Mouse (Mus musculus) megakaryocyte progenitor cell, adult 5-6 weeks (primary cell): ENCODE data around the gene Nrip1. TPM values are rescaled to one million over a fixed set of nuclear protein-coding genes. Genes with fewer than 3 reads are reported as not detected.
A peak's percentile ranks its signal among the peaks of the same experiment; 100 is the strongest.

Experiments used
- ATAC-seq: replicated peaks from 2 replicates; pipeline ENCODE4 v1.8.0; 2016; ENCODE audit warnings: mild to moderate bottlenecking, moderate TSS enrichment, inconsistent platforms; ENCODE audit not compliant: poor library complexity
- total RNA-seq, 2 experiments: library from RNA; stranded (forward) in 1 of 2; stranded (reverse) in 1 of 2; fragments of 157-497, 149-512 nt in 1 of 2; fragments of 200-1000 nt in 1 of 2; gene quantifications; 2 replicates each; pipeline versions ENCODE4 v1.2.3 to v1.2.4; 2015 to 2017

Gene Nrip1
- total RNA-seq (2015): 18.5 and 24.2 TPM in 2 replicates
- total RNA-seq (2017): 11.0 and 14.3 TPM in 2 replicates

DNA sequence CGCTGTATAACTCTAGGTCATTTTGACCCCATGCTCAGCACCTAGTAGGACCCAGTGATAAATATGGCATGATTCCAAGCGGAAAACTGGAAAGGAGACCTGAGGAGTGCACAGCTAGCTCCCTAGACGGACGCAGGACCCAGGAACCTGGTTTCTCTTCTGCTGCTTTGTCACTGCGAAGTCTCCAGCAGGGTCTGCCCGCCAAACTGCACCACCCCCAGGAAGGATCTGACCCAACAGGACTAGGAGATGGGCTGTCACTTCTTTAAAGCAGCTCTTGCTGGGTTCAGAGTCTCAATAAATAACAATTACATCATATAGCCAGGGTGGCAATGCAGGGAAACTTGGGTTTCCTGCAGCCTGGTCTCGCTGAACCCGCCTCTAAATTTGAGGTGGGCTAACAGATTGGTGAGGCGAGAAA is at the start of gene Nrip1:
Nrip1 (minus strand) TSS at position 157 of the 421 bp plus-strand sequence.
- peak; percentile 26 for ATAC-seq

- ATAC-seq: peak; percentile 39; the same call in 1 of the 2 replicates
These were observed 48.9 kb upstream of the Nrip1 start for GRCm38 (mm10) chr16:76422531-76422930.

DNA sequence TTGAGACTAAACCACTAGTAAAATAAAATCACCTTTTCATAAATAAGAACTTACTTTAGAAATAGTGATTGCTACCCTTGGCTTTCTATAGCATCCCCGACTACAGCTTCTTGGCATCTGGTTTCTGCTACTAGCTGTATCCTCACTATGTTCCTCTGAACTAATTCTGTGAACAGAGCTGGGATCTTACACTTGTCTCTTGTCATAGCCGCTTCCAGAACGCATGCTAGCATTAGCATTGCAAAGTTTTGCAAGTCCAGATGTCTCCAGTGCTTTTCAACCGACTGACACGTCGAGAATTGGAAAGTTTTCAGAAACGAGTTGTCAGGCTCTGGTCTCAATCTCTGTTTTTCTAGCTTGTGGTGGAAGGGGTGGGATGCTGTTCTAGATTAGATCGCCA is 46.2 kb upstream of the Nrip1 start:
- ATAC-seq: no peak

GRCm38 (mm10) chr16:76416477-76416876 is 42.9 kb upstream of the Nrip1 start:
- no peak for ATAC-seq

DNA sequence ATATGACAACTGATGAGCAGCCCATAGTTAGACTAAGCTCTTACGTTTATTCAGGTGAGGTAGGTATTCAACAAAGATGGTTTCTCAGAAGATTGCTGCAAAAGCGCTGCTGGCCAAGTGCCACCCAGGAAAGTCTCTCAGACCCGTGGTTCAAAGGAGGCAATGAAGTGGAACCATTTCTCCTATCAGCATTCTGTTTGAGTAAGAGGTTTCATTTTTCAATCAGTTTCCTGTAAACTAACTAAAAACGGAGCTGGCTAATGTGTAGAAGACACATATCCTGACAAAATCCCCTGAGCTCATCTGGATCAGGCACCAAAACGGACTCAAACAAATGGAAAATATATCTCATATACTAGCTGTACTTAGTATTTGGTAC is 42.4 kb upstream of the Nrip1 start:
- ATAC-seq: no peak

GRCm38 (mm10) chr16:76415407-76416059 is 41.9 kb upstream of the Nrip1 start:
- ATAC-seq: no peak

GRCm38 (mm10) chr16:76414528-76414927 is 40.9 kb upstream of the Nrip1 start:
- ATAC-seq: no peak

DNA sequence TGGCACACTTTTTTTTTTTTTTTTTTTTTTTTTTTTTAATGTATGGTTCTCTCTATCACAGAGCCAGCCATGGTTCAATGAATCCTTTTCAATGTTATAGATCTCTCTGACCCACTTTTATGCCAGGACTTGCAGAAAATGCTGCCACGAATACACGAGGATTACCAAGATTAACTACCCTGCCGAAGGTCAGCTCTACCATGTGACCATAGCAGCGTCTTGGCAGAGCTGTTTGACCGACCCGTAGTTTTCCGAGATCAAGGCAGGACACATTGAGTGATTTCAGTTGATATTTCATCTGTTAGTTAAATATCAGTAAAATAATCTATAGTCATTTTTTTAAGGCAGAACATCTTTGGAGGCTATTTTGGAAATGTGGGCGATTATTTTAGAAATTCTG is 40.0 kb upstream of the Nrip1 start:
- no peak for ATAC-seq

DNA sequence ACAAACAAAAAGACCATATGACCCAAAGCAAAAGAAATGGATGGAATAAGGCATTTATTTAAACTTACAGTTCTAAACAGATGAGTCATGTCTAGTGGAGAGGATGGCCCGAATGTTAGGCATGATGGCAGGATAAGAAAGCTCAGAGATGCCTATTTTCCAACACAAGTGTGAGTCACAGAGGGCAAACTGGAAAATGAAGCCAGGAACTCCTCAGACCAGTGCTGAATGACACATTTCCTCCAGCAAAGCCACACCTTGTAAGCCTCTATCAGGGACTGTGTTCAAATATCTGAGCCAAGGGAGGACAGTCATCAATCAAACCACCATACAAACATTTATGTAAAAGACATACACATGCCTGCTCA is 35.7 kb upstream of the Nrip1 start:
- 0 out of 2 replicates have a peak, but pooled peaks have one; percentile 29 for ATAC-seq

- 0 out of 2 replicates have a peak, but pooled peaks have one; percentile 26 for ATAC-seq
These were observed 35.2 kb upstream of the Nrip1 start for GRCm38 (mm10) chr16:76408696-76409354.

DNA sequence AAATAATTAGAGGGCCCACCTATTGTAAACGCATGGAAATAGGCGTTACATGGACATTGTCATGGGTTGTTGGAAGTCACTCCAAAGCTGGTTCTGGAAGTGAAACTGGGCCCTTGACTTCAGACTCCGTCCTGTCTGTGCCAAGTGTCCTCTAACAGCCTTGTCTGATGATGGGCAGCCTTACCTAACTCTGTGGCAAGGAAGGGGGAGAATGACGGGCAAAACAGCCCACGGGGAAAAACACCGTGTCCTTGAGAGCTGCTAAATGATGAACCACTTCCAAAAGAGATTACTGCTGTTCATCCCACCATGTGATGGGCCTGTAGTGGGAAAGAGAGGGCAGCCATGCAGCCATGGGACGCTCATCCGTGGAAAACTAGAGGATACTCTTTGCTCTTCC is 34.6 kb upstream of the Nrip1 start:
- 0 out of 2 replicates have a peak, but pooled peaks have one; percentile 5 for ATAC-seq

DNA sequence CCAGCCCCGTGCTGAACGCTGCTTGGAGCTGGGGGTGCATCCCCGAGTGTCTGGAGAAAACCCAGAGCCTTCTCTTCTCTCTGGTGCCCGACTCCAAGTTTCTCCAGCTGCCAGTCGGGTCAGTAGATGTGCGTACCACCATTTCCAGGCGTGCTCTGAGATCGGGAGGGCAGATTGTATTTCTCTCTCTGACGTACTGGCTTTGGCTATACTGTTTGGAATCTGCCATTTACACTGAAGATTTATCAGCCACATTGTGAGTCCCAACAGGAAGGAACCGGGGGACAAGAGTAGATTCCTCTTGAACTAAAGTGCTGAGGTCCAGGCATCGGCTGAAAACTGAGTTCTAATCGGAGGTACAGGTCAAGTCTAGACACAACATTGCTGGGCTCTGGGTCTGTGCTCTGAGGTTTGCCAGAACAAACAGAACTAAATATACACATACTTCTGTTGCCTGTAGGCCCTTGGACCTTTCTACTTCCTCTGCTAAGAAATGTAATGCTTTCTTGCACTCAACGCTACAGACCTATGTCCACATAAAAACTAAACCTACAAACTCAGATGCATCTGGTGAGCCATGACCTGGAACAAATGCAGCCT is 33.8 kb upstream of the Nrip1 start:
- ATAC-seq: no peak

GRCm38 (mm10) chr16:76406897-76407296 is 33.3 kb upstream of the Nrip1 start:
- ATAC-seq: no peak

DNA sequence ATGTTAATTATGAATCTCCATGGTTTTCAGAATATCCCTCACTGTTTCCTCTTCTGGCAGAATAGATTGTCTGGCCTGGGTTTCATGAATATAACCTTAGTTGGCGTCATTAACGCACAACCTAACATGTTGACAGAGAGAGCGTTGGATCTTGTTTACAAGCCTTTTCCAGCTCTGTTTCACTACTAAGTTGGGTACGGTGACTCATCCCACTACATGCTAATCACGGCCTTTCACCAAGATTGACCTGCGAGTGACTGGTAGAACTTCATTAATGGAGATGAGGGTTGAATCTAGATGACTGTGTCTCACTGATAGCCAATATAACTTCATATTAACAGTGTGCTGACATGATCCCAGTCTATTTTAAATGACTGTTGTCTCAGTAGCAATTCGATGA is 32.7 kb upstream of the Nrip1 start:
- ATAC-seq: no peak

GRCm38 (mm10) chr16:76403305-76403704 is 29.7 kb upstream of the Nrip1 start:
- 0 out of 2 replicates have a peak, but pooled peaks have one; percentile 14 for ATAC-seq

DNA sequence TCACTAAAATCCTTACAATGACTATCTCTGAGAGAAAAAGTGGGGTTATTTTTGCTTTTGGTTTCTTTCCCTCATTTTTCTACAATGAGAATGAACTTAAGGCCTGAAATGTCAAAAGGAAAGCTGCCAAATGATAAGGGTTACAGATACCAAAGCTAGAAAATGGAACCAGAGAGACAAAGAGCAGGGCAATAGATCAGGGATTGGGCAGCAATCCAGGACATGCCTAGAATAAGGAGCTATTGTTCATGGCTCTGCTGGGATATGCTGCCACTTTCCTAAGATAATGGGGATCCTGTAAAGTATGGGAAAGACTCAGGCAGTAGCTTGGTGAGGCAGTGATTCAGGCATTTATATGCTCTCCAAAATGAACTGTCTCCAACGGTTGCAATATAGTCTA is 22.9 kb upstream of the Nrip1 start:
- ATAC-seq: no peak

- no peak for ATAC-seq
These were observed 19.6 kb upstream of the Nrip1 start for GRCm38 (mm10) chr16:76393267-76393666.

DNA sequence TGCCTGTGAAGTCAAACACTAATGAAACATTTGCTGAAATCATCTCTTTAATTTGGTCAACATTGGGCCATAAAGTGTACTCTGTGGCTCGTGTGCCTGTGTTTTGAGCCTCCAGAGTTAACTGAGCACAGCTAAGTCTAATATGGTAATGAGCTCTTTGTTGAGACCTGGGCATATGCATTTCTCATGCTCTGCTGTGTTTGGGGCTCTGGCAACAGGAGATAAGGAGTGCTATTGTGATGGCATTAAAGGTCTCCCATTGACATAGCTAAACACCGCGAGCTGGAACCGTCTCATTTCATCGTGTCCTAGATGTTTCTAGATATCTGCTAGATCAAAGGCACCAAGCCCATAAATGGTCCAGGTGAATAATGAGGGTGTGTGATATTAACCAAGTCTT is 12.9 kb upstream of the Nrip1 start:
- ATAC-seq: no peak

DNA sequence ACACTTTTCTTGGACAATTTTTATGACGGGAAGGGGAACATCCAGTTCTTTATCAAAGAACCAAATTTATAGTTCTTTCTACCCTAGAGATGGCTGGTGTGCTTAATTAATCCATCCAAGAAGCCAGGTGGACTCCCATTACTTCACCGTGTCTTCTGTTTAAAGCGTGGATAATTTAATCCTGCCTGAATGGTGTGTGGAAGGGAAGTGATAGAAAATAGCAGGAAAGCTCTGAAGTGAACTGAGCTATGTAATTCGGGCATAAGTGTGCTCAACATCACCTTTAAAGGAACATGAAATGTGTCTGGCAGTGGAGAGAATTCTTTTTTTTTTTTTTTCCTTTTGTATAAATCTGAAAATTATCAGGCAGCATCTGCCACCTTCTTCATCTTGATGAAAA is 12.4 kb upstream of the Nrip1 start:
- ATAC-seq: no peak

- ATAC-seq: peak; percentile 16
These were observed 3.6 kb upstream of the Nrip1 start for GRCm38 (mm10) chr16:76377211-76377610.

- ATAC-seq: no peak
These were observed 3.0 kb upstream of the Nrip1 start for GRCm38 (mm10) chr16:76376661-76377060.

DNA sequence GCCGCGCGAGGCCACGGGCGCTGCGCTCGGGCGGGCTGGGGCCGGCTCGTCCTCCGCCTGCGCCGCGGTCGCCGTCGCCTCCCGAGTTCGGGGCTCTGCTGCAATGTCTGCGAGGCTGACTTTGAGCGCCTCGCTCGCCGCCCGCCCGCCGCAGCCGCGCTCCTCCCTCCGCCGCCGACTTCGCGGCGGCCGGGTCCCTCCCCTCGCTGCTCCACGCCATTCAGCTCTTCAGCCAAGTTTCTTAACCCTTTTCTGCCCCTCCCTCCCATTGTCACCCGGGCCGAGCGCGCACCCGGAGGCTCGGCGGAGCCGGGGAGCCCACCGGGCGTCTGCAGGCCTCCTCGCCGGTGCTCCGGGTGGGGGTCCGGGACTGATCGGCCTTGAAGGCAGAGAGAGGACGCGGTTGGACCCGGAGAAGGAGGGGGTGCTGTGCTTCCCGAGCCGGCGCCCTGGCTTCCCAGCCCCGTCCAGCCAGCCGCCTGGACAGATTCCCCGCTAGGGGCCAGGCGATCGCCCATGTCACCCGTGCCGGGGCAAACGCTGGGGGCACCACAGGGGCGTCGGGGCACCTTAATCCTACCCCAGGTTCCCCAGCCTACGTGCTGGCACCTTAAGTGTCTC is 576 bp downstream of the Nrip1 start:
- ATAC-seq: peak; percentile 59
